Mouse (Mus musculus) hindbrain, embryonic 10.5 days (tissue): ENCODE data around the gene 2810408A11Rik. TPM values are rescaled to one million over a fixed set of nuclear protein-coding genes. Genes with fewer than 3 reads are reported as not detected.
"Not testable (repeated sequence)": the region's sequence is repeated elsewhere in the genome, so short reads cannot be mapped to it uniquely, and the experiment has no call there.

Experiments
- DNase-seq: peaks from one replicate; pipeline ENCODE4 v3.0.0-alpha.2; 2017; ENCODE audit warnings: low spot score
- H3K27ac ChIP-seq: fragments of 300-500 bp; sonication (generic); 2 replicates; pipeline ENCODE4 v1.5.1; 2016; ENCODE audit warnings: mild to moderate bottlenecking, moderate library complexity
- H3K27me3 ChIP-seq: fragments of 300-500 bp; sonication (generic); 2 replicates; pipeline ENCODE4 v1.6.1; 2016; ENCODE audit warnings: mild to moderate bottlenecking; ENCODE audit not compliant: poor library complexity, insufficient read depth, severe bottlenecking
- H3K36me3 ChIP-seq: fragments of 300-500 bp; sonication (generic); 2 replicates; pipeline ENCODE4 v1.6.1; 2016; ENCODE audit warnings: mild to moderate bottlenecking, moderate library complexity
- H3K4me1 ChIP-seq: fragments of 300-500 bp; sonication (generic); replicated peaks from 2 replicates; pipeline ENCODE4 v1.6.1; 2016; ENCODE audit warnings: mild to moderate bottlenecking
- H3K4me3 ChIP-seq: fragments of 300-500 bp; sonication (generic); 2 replicates; pipeline ENCODE4 v1.5.1; 2016; ENCODE audit warnings: mild to moderate bottlenecking, moderate library complexity
- H3K9me3 ChIP-seq: fragments of 300-500 bp; sonication (generic); 2 replicates; pipeline ENCODE4 v1.6.1; 2016; ENCODE audit warnings: mild to moderate bottlenecking, moderate library complexity
- WGBS: fragments of 180-500 bp; shearing (Covaris S2); methylation state at CpG from one replicate; pipeline ENCODE4 v1.1.7; 2016; 5-methylcytosine and 5-hydroxymethylcytosine counted together
- polyA plus RNA-seq: library from polyadenylated mRNA; unstranded; fragments of >200 nt; fragmentation: Nextera tagmentation; extraction: Ambion mirVana; gene quantifications from 2 replicates; pipeline ENCODE4 v1.2.1, GENCODE M21; 2016

The 2810408A11Rik gene
- polyA plus RNA-seq, 1 experiment from 2014 or later, result 15.2 TPM

DNA sequence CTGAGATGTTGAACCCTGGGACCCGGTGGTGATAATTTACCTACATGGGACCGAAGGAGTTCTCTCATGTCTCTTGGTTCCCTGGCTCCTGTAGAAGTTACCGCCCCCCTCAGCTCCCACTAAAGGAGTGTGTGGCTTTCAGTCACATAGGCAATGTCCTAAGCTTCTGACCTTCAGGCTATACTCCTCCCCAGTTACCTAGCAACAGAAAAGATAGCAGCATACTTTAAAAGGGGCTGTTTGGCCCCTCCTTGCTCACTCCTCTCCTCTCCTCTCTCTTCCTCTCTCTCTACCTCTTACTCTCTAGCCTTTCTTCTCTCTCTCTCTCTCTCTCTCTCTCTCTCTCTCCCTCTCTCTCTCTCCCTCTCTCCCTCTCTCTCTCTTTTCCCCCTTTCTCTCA lies 37.1 kb downstream of the 2810408A11Rik start:
- H3K27ac ChIP-seq, H3K36me3 ChIP-seq, H3K4me3 ChIP-seq, H3K9me3 ChIP-seq, DNase-seq, H3K4me1 ChIP-seq: not testable (repeated sequence)
- H3K27me3 ChIP-seq, result peaks cover 13% of the 10 kb centered on the region
- 87% methylated on average over 3 of the region's 3 CpGs for WGBS

- H3K9me3 ChIP-seq, result no peaks in the 10 kb centered on the region
- peaks cover 38% of the 10 kb centered on the region for H3K27me3 ChIP-seq
- no peaks in the 10 kb centered on the region for H3K36me3 ChIP-seq
- H3K4me1 ChIP-seq, result peaks cover 25% of the 10 kb centered on the region
- no peak for DNase-seq
- 20% methylated on average over 30 of the region's 30 CpGs for WGBS
- 0 out of 2 replicates have a peak within 1 kb of the TSS, but pooled peaks have one; percentile 29 for H3K27ac ChIP-seq
- peak within 1 kb of the TSS; percentile 36 for H3K4me3 ChIP-seq
Observed at GRCm38 (mm10) chr11:69858113-69858998, 42.4 kb downstream of the 2810408A11Rik start, which contains the start of gene Tnk1. Tnk1 (minus strand) TSS chr11:69858730.

- WGBS, result 25% methylated on average over 16 of the region's 16 CpGs
- Histone ChIP-seq H3K36me3 (peaks cover 21% of the 10 kb centered on the region), H3K27ac (peak overlapping the region; percentile 41; the same call in 1 of the 2 replicates), H3K9me3 (no peaks in the 10 kb centered on the region), H3K27me3 (peaks cover 38% of the 10 kb centered on the region), H3K4me3 (peak overlapping the region; percentile 0; the same call in 1 of the 2 replicates), H3K4me1 (peaks cover 36% of the 10 kb centered on the region)
- peak; percentile 60 for DNase-seq
Observed at GRCm38 (mm10) chr11:69855347-69855746, 45.4 kb downstream of the 2810408A11Rik start.

GRCm38 (mm10) chr11:69854680-69855079 lies 46.1 kb downstream of the 2810408A11Rik start:
- H3K36me3 ChIP-seq, result peaks cover 28% of the 10 kb centered on the region
- no peak overlapping the region for H3K27ac ChIP-seq
- no peak for DNase-seq
- H3K4me1 ChIP-seq, result peaks cover 36% of the 10 kb centered on the region
- no peaks in the 10 kb centered on the region for H3K9me3 ChIP-seq
- no peak overlapping the region for H3K4me3 ChIP-seq
- peaks cover 35% of the 10 kb centered on the region for H3K27me3 ChIP-seq
- 90% methylated on average over 10 of the region's 10 CpGs for WGBS

- 81% methylated on average over 7 of the region's 7 CpGs for WGBS
- Histone ChIP-seq H3K36me3 (peaks cover 35% of the 10 kb centered on the region), H3K4me1 (peaks cover 36% of the 10 kb centered on the region), H3K27me3 (peaks cover 28% of the 10 kb centered on the region), H3K9me3 (no peaks in the 10 kb centered on the region), H3K27ac (peak overlapping the region; percentile 71; the same call in 1 of the 2 replicates), H3K4me3 (no peak overlapping the region)
- no peak for DNase-seq
Observed at GRCm38 (mm10) chr11:69853994-69854393, 46.8 kb downstream of the 2810408A11Rik start.

- Histone ChIP-seq H3K9me3 (no peaks in the 10 kb centered on the region), H3K4me1 (peaks cover 54% of the 10 kb centered on the region), H3K4me3 (no peak overlapping the region), H3K27ac (no peak overlapping the region), H3K27me3 (no peaks in the 10 kb centered on the region), H3K36me3 (peaks cover 49% of the 10 kb centered on the region)
- WGBS, result 85% methylated on average over 8 of the region's 8 CpGs
- no peak for DNase-seq
Observed at GRCm38 (mm10) chr11:69850754-69851153, 50.0 kb downstream of the 2810408A11Rik start.

DNA sequence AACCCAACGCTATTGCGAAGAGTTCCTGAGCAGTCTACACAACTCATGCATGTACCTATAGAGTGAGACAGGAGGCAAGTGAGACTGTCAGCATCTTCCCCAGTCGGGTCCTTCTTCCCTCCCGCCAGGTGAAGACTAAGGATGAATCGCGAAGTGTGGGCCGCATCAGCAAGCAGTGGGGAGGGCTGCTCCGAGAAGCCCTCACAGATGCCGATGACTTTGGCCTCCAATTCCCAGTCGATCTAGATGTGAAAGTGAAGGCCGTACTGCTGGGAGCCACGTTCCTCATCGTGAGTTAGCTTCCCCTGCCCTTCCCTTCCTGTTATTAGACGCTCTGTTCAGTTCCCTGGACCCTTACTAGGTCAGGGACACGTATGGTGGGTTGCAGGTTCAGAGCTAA lies 50.9 kb downstream of the 2810408A11Rik start:
- Histone ChIP-seq H3K9me3 (no peaks in the 10 kb centered on the region), H3K36me3 (peaks cover 49% of the 10 kb centered on the region), H3K4me1 (peaks cover 53% of the 10 kb centered on the region), H3K27ac (no peak overlapping the region), H3K27me3 (no peaks in the 10 kb centered on the region), H3K4me3 (no peak overlapping the region)
- WGBS, result 91% methylated on average over 15 of the region's 15 CpGs
- no peak for DNase-seq

DNA sequence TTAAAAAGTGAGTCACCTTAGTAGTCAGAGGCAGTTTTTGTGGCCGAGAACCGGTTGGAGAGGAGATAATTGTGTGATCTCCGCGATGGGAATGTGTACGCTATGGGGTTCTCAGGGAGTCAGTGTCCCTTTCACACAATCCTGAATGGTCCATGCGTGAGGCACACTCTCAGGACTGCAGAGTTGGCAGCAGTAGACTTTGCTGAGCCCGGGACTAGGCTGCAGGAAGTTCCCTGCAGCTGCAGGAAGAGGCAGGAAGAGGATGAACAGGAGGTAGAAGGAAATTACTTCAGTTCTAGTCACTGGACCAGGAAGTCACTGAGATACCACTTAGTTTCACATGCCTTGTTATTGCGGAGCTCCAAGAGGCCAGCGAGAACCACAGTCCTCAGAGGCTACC lies 51.7 kb downstream of the 2810408A11Rik start:
- Histone ChIP-seq H3K9me3 (no peaks in the 10 kb centered on the region), H3K4me1 (peaks cover 53% of the 10 kb centered on the region), H3K27ac (no peak overlapping the region), H3K36me3 (peaks cover 49% of the 10 kb centered on the region), H3K27me3 (no peaks in the 10 kb centered on the region), H3K4me3 (no peak overlapping the region)
- WGBS, result 92% methylated on average over 9 of the region's 9 CpGs
- DNase-seq, result no peak

DNA sequence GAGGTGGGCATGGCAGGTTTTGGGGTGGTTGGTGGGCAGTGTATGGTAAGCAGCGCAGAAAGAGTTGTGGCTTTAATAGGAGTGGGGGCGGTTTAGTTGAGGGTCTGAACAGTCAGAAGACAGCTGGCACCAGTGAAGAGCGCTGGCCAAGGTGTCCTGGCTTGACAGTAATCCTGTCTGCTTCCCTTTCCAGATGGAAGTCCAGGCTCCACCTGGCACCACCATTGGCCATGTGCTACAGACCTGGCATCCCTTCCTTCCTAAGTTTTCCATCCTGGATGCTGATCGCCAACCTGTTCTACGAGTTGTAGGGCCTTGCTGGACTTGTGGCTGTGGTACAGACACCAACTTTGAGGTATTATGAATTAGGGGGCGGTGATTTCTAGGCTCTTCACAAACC lies 52.8 kb downstream of the 2810408A11Rik start:
- peak overlapping the region; percentile 74 for H3K4me3 ChIP-seq
- peaks cover 44% of the 10 kb centered on the region for H3K4me1 ChIP-seq
- H3K27ac ChIP-seq, result peak overlapping the region; percentile 93
- peaks cover 49% of the 10 kb centered on the region for H3K36me3 ChIP-seq
- no peaks in the 10 kb centered on the region for H3K27me3 ChIP-seq
- no peak for DNase-seq
- 95% methylated on average over 6 of the region's 6 CpGs for WGBS
- H3K9me3 ChIP-seq, result no peaks in the 10 kb centered on the region

Other genes starting within 250 kb of the 2810408A11Rik start
- gene Sox15, start 245.7 kb downstream of the 2810408A11Rik start, polyA plus RNA-seq, result 0.37 TPM in 1 of 2 replicates, not detected in the other
- 80.6 and 88.3 TPM in 2 replicates for gene Mpdu1, start 238.3 kb downstream of the 2810408A11Rik start, polyA plus RNA-seq
- 7.2 and 8.7 TPM in 2 replicates for gene Cd68, start 234.8 kb downstream of the 2810408A11Rik start, polyA plus RNA-seq
- 740 and 935 TPM in 2 replicates for gene Eif4a1, start 228.6 kb downstream of the 2810408A11Rik start, polyA plus RNA-seq
- 116 and 122 TPM in 2 replicates for gene Senp3, start 218.9 kb downstream of the 2810408A11Rik start, polyA plus RNA-seq
- gene Tnfsf13, start 215.2 kb downstream of the 2810408A11Rik start, polyA plus RNA-seq, result 0.14 and 0.30 TPM in 2 replicates
- 2.2 and 2.3 TPM in 2 replicates for gene Tnfsf12, start 205.1 kb downstream of the 2810408A11Rik start, polyA plus RNA-seq
- 0.82 and 0.85 TPM in 2 replicates for gene Tnfsfm13, start 204.9 kb downstream of the 2810408A11Rik start, polyA plus RNA-seq
- gene Polr2a, start 142.3 kb downstream of the 2810408A11Rik start, polyA plus RNA-seq, result 31.1 and 37.9 TPM in 2 replicates
- 0.50 TPM in 1 of 2 replicates, not detected in the other for gene Slc35g3, start 139.0 kb downstream of the 2810408A11Rik start, polyA plus RNA-seq
- 0.80 and 1.2 TPM in 2 replicates for gene Zbtb4, start 135.1 kb downstream of the 2810408A11Rik start, polyA plus RNA-seq
- 1.6 and 2.2 TPM in 2 replicates for gene Chrnb1, start 105.0 kb downstream of the 2810408A11Rik start, polyA plus RNA-seq
- 0.76 and 1.8 TPM in 2 replicates for gene Fgf11, start 99.1 kb downstream of the 2810408A11Rik start, polyA plus RNA-seq
- 1.3 and 1.5 TPM in 2 replicates for gene Tmem102, start 95.4 kb downstream of the 2810408A11Rik start, polyA plus RNA-seq
- gene Gm39566, start 85.7 kb downstream of the 2810408A11Rik start, polyA plus RNA-seq, result not detected in 2 replicates
- not detected in 2 replicates for gene Spem2, start 82.5 kb downstream of the 2810408A11Rik start, polyA plus RNA-seq
- 0.34 TPM in 1 of 2 replicates, not detected in the other for gene Spem1, start 78.8 kb downstream of the 2810408A11Rik start, polyA plus RNA-seq
- 5.8 and 9.1 TPM in 2 replicates for gene Nlgn2, start 63.2 kb downstream of the 2810408A11Rik start, polyA plus RNA-seq
- 312 and 362 TPM in 2 replicates for gene Tmem256, start 62.5 kb downstream of the 2810408A11Rik start, polyA plus RNA-seq
- 85.3 and 88.7 TPM in 2 replicates for gene Plscr3, start 54.6 kb downstream of the 2810408A11Rik start, polyA plus RNA-seq
- gene Tnk1, start 42.3 kb downstream of the 2810408A11Rik start, polyA plus RNA-seq, result 0.77 and 1.7 TPM in 2 replicates
- gene Tmem95, start 23.0 kb downstream of the 2810408A11Rik start, polyA plus RNA-seq, result not detected in 2 replicates
- 5.2 and 6.8 TPM in 2 replicates for gene Kctd11, start 19.6 kb downstream of the 2810408A11Rik start, polyA plus RNA-seq
- gene Acap1, start 5.4 kb downstream of the 2810408A11Rik start, polyA plus RNA-seq, result 1.2 and 1.4 TPM in 2 replicates
- gene Neurl4, start 85 bp upstream of the 2810408A11Rik start, polyA plus RNA-seq, result 12.5 and 13.4 TPM in 2 replicates
- 96.8 and 105 TPM in 2 replicates for gene Gps2, start 12.9 kb upstream of the 2810408A11Rik start, polyA plus RNA-seq
- 2,350 and 2,667 TPM in 2 replicates for gene Eif5a, start 21.0 kb upstream of the 2810408A11Rik start, polyA plus RNA-seq
- gene Ybx2, start 34.8 kb upstream of the 2810408A11Rik start, polyA plus RNA-seq, result 2.8 and 2.9 TPM in 2 replicates
- 11.0 and 13.0 TPM in 2 replicates for gene Slc2a4, start 47.2 kb upstream of the 2810408A11Rik start, polyA plus RNA-seq
- 14.6 and 37.6 TPM in 2 replicates for gene Cldn7, start 63.8 kb upstream of the 2810408A11Rik start, polyA plus RNA-seq
- 22.6 and 25.7 TPM in 2 replicates for gene Ctdnep1, start 80.2 kb upstream of the 2810408A11Rik start, polyA plus RNA-seq
- 156 and 167 TPM in 2 replicates for gene Elp5, start 81.5 kb upstream of the 2810408A11Rik start, polyA plus RNA-seq
- 421 and 580 TPM in 2 replicates for gene Gabarap, start 90.2 kb upstream of the 2810408A11Rik start, polyA plus RNA-seq
- 93.7 and 98.1 TPM in 2 replicates for gene Phf23, start 94.8 kb upstream of the 2810408A11Rik start, polyA plus RNA-seq
- 50.3 and 51.8 TPM in 2 replicates for gene Dvl2, start 99.6 kb upstream of the 2810408A11Rik start, polyA plus RNA-seq
- gene Acadvl, start 114.4 kb upstream of the 2810408A11Rik start, polyA plus RNA-seq, result 44.9 and 51.7 TPM in 2 replicates
- gene Dlg4, start 116.0 kb upstream of the 2810408A11Rik start, polyA plus RNA-seq, result 16.4 and 19.9 TPM in 2 replicates
- 0.68 and 1.3 TPM in 2 replicates for gene Asgr1, start 153.1 kb upstream of the 2810408A11Rik start, polyA plus RNA-seq
- 0.51 TPM in 1 of 2 replicates, not detected in the other for gene Asgr2, start 191.7 kb upstream of the 2810408A11Rik start, polyA plus RNA-seq
- gene Mgl2, start 229.3 kb upstream of the 2810408A11Rik start, polyA plus RNA-seq, result not detected in 2 replicates